Mouse (Mus musculus): ENCODE results near the gene Tmem132d. TPM values are rescaled to one million over a fixed set of nuclear protein-coding genes. Genes with fewer than 3 reads are reported as not detected.
"Not testable (repeated sequence)": the region's sequence is repeated elsewhere in the genome, so short reads cannot be mapped to it uniquely, and the experiment has no call there.

The Tmem132d gene
- total RNA-seq, 1 experiment = 2.5 TPM

- Histone ChIP-seq H3K9ac (ENCODE audit: insufficient read depth, low read depth, low read length, poor library complexity, severe bottlenecking) (no peak overlapping the region), H3K4me1 (ENCODE audit: control insufficient read depth in 2 of 2, insufficient read depth in 2 of 2, low read length in 2 of 2, poor library complexity in 1 of 2) (no peaks in the 10 kb centered on the region), H3K36me3 (ENCODE audit: control insufficient read depth, insufficient read depth, low read length, poor library complexity, severe bottlenecking) (no peaks in the 10 kb centered on the region), H3K4me3 (ENCODE audit: insufficient read depth in 1 of 2, low read depth in 1 of 2, low read length in 2 of 2, poor library complexity in 1 of 2, severe bottlenecking in 1 of 2) (no peak overlapping the region), H3K27ac (ENCODE audit: insufficient read depth, low read depth, low read length, poor library complexity, severe bottlenecking) (no peak overlapping the region), H3K9me3 (ENCODE audit: control insufficient read depth, insufficient read depth, low read depth, low read length) (no peaks in the 10 kb centered on the region)
- no peak for DNase-seq (ENCODE audit: low read depth, low spot score)
- in situ Hi-C loops (cut with MboI; ENCODE audit: low sequenced_read_pairs in 2 of 2, unreplicated experiment in 2 of 2) = no loop called here
- TF ChIP-seq ZNF384 (IDR thresholded peaks at IDR 0.05; ENCODE audit: low read depth, low read length) (no peak), ZC3H11A (IDR thresholded peaks at IDR 0.05; ENCODE audit: borderline replicate concordance, low read depth, low read length) (no peak), HCFC1 (IDR thresholded peaks at IDR 0.05; ENCODE audit: borderline replicate concordance, insufficient read depth, low read length) (no peak), CHD2 (IDR thresholded peaks at IDR 0.05; ENCODE audit: low read depth, low read length) (no peak)
Observed at GRCm38 (mm10) chr5:127996526-127997245, 436.2 kb downstream of the Tmem132d start.

GRCm38 (mm10) chr5:127993460-127993859 lies 439.4 kb downstream of the Tmem132d start:
- H3K4me3 ChIP-seq (ENCODE audit: insufficient read depth in 1 of 2, low read depth in 1 of 2, low read length in 2 of 2, poor library complexity in 1 of 2, severe bottlenecking in 1 of 2) = no peak overlapping the region
- no peaks in the 10 kb centered on the region for H3K4me1 ChIP-seq (ENCODE audit: control insufficient read depth in 2 of 2, insufficient read depth in 2 of 2, low read length in 2 of 2, poor library complexity in 1 of 2)
- TF ChIP-seq HCFC1 (IDR thresholded peaks at IDR 0.05; ENCODE audit: borderline replicate concordance, insufficient read depth, low read length) (no peak), CHD2 (IDR thresholded peaks at IDR 0.05; ENCODE audit: low read depth, low read length) (no peak), ZNF384 (IDR thresholded peaks at IDR 0.05; ENCODE audit: low read depth, low read length) (no peak), ZC3H11A (IDR thresholded peaks at IDR 0.05; ENCODE audit: borderline replicate concordance, low read depth, low read length) (no peak), MAFK (IDR thresholded peaks at IDR 0.05; ENCODE audit: insufficient read depth, low read depth, low read length) (no peak)
- in situ Hi-C loops (cut with MboI; ENCODE audit: low sequenced_read_pairs in 2 of 2, unreplicated experiment in 2 of 2) = no loop called here
- H3K27ac ChIP-seq (ENCODE audit: insufficient read depth, low read depth, low read length, poor library complexity, severe bottlenecking) = no peak overlapping the region
- H3K9me3 ChIP-seq (ENCODE audit: control insufficient read depth, insufficient read depth, low read depth, low read length) = no peaks in the 10 kb centered on the region
- no peak for DNase-seq (ENCODE audit: low read depth, low spot score)
- no peaks in the 10 kb centered on the region for H3K36me3 ChIP-seq (ENCODE audit: control insufficient read depth, insufficient read depth, low read length, poor library complexity, severe bottlenecking)
- H3K9ac ChIP-seq (ENCODE audit: insufficient read depth, low read depth, low read length, poor library complexity, severe bottlenecking) = no peak overlapping the region

- in situ Hi-C loops (cut with MboI; ENCODE audit: low sequenced_read_pairs in 2 of 2, unreplicated experiment in 2 of 2) = no loop called here
- Histone ChIP-seq H3K36me3 (ENCODE audit: control insufficient read depth, insufficient read depth, low read length, poor library complexity, severe bottlenecking) (no peaks in the 10 kb centered on the region), H3K9ac (ENCODE audit: insufficient read depth, low read depth, low read length, poor library complexity, severe bottlenecking) (no peak overlapping the region), H3K27ac (ENCODE audit: insufficient read depth, low read depth, low read length, poor library complexity, severe bottlenecking) (no peak overlapping the region), H3K9me3 (ENCODE audit: control insufficient read depth, insufficient read depth, low read depth, low read length) (no peaks in the 10 kb centered on the region), H3K4me1 (ENCODE audit: control insufficient read depth in 2 of 2, insufficient read depth in 2 of 2, low read length in 2 of 2, poor library complexity in 1 of 2) (no peaks in the 10 kb centered on the region), H3K4me3 (ENCODE audit: insufficient read depth in 1 of 2, low read depth in 1 of 2, low read length in 2 of 2, poor library complexity in 1 of 2, severe bottlenecking in 1 of 2) (no peak overlapping the region)
- no peak for DNase-seq (ENCODE audit: low read depth, low spot score)
- TF ChIP-seq ZC3H11A (IDR thresholded peaks at IDR 0.05; ENCODE audit: borderline replicate concordance, low read depth, low read length) = no peak
- no peak for TF ChIP-seq HCFC1 (IDR thresholded peaks at IDR 0.05; ENCODE audit: borderline replicate concordance, insufficient read depth, low read length)
- TF ChIP-seq MAFK (IDR thresholded peaks at IDR 0.05; ENCODE audit: insufficient read depth, low read depth, low read length) = no peak
- TF ChIP-seq ZNF384 (IDR thresholded peaks at IDR 0.05; ENCODE audit: low read depth, low read length) = no peak
- no peak for TF ChIP-seq CHD2 (IDR thresholded peaks at IDR 0.05; ENCODE audit: low read depth, low read length)
Observed at GRCm38 (mm10) chr5:127990826-127991225, 442.1 kb downstream of the Tmem132d start.

DNA sequence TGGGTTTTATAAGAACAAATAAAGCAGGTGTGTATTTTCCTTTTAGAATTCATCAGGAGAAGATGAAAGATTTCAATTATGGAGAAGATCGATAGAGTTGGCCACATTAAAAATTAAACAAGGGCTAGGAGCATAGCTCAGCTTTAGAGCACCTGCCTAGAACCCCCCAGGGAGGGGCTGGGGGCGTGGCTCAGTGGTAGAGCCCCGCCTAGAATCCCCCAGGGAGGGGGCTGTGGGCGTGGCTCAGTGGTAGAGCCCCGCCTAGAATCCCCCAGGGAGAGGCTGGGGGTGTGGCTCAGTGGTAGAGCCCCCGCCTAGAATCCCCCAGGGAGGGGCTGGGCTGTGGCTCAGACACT lies 452.9 kb downstream of the Tmem132d start:
- DNase-seq (ENCODE audit: low read depth, low spot score); H3K4me1 ChIP-seq (ENCODE audit: control insufficient read depth in 2 of 2, insufficient read depth in 2 of 2, low read length in 2 of 2, poor library complexity in 1 of 2); H3K9ac ChIP-seq (ENCODE audit: insufficient read depth, low read depth, low read length, poor library complexity, severe bottlenecking); in situ Hi-C loops (cut with MboI; ENCODE audit: low sequenced_read_pairs in 2 of 2, unreplicated experiment in 2 of 2); H3K36me3 ChIP-seq (ENCODE audit: control insufficient read depth, insufficient read depth, low read length, poor library complexity, severe bottlenecking); H3K4me3 ChIP-seq (ENCODE audit: insufficient read depth in 1 of 2, low read depth in 1 of 2, low read length in 2 of 2, poor library complexity in 1 of 2, severe bottlenecking in 1 of 2); H3K9me3 ChIP-seq (ENCODE audit: control insufficient read depth, insufficient read depth, low read depth, low read length); H3K27ac ChIP-seq (ENCODE audit: insufficient read depth, low read depth, low read length, poor library complexity, severe bottlenecking): not testable (repeated sequence)
